ENCODE assay signal across 11 mouse cellular contexts in genomic region chr10:120914948-120915631, GRCm38 (mm10). TPM values are rescaled to one million over a fixed set of nuclear protein-coding genes. Genes with fewer than 3 reads are reported as not detected.
DNase-seq lines count a peak whose midpoint lies in the region; ATAC-seq lines count a peak whose summit lies in the region.
"Had no signal": no experiment of that assay in that cellular context is flagged by ENCODE, and none has a peak within 500 bp of the region (broad histone marks: within the 10 kb centered on the region; RNA-seq: fewer than 3 reads in every experiment).

No protein-coding gene starts in this region.

- no peaks in the 10 kb centered on the region for H3K27me3 ChIP-seq in kidney, embryonic 16.5 days (ENCODE audit: insufficient read depth, low read length)
- no peaks in the 10 kb centered on the region for H3K27me3 ChIP-seq in limb, embryonic 10.5 days (ENCODE audit: low read depth, poor library complexity, severe bottlenecking)
- H3K27me3 ChIP-seq in midbrain, embryonic 10.5 days (ENCODE audit: low read depth, poor library complexity, severe bottlenecking), result no peaks in the 10 kb centered on the region

- H3K9ac ChIP-seq in kidney, embryonic 16.5 days (replicated peaks; ENCODE audit: low read length), result no peak overlapping the region

- H3K4me2 ChIP-seq in kidney, embryonic 16.5 days (replicated peaks; ENCODE audit: low read depth, low read length), result no peak overlapping the region

- peaks cover 13% of the 10 kb centered on the region; the same call in 1 of the 2 replicates for H3K4me1 ChIP-seq in kidney, embryonic 16.5 days (ENCODE audit: insufficient read depth, low read length)
- H3K4me1 ChIP-seq in limb, embryonic 10.5 days, result peaks cover 8% of the 10 kb centered on the region; the same call in 1 of the 2 replicates
- H3K4me1 ChIP-seq in midbrain, embryonic 10.5 days, result no peaks in the 10 kb centered on the region

- H3K27ac ChIP-seq in kidney, embryonic 16.5 days (ENCODE audit: low read length), result 0 out of 2 replicates have a peak overlapping the region, but pooled peaks have one; percentile 30
- no peak overlapping the region for H3K27ac ChIP-seq in limb, embryonic 10.5 days
- no peak overlapping the region for H3K27ac ChIP-seq in midbrain, embryonic 10.5 days (replicated peaks)

- 49% methylated on average over 15 of the region's 15 CpGs for WGBS in kidney, embryonic 16.5 days
- 84% methylated on average over 15 of the region's 15 CpGs for WGBS in limb, embryonic 10.5 days
- 88% methylated on average over 15 of the region's 15 CpGs for WGBS in midbrain, embryonic 10.5 days

- no peak overlapping the region for H3K4me3 ChIP-seq in kidney, embryonic 16.5 days (ENCODE audit: low read length)
- H3K4me3 ChIP-seq in limb, embryonic 10.5 days, result no peak overlapping the region
- H3K4me3 ChIP-seq in midbrain, embryonic 10.5 days, result no peak overlapping the region

- H3K36me3 ChIP-seq in kidney, embryonic 16.5 days (ENCODE audit: insufficient read depth, low read length), result 0 out of 2 replicates have a peak, but pooled peaks cover 5% of the 10 kb centered on the region
- no peaks in the 10 kb centered on the region for H3K36me3 ChIP-seq in limb, embryonic 10.5 days
- peaks cover 4% of the 10 kb centered on the region; the same call in 1 of the 2 replicates for H3K36me3 ChIP-seq in midbrain, embryonic 10.5 days

- no peak; the same call in 1 of the 2 replicates for ATAC-seq in kidney, embryonic 16.5 days (ENCODE audit: low FRiP score, low TSS enrichment)
- ATAC-seq in erythroblast, adult 5-6 weeks (replicated peaks; ENCODE audit: low FRiP score, poor library complexity, severe bottlenecking), result no peak

- H3K9me3 ChIP-seq in kidney, embryonic 16.5 days (ENCODE audit: low read length), result no peaks in the 10 kb centered on the region
- H3K9me3 ChIP-seq in limb, embryonic 10.5 days (replicated peaks), result no peaks in the 10 kb centered on the region
- H3K9me3 ChIP-seq in midbrain, embryonic 10.5 days (replicated peaks), result no peaks in the 10 kb centered on the region

- no peak for DNase-seq in kidney, postnatal 10 days
- peak; percentile 98 for DNase-seq in gonadal fat pad, adult 2 months (ENCODE audit: low read depth)
- peak; percentile 23 for DNase-seq in limb, embryonic 10.5 days (ENCODE audit: low spot score)
- DNase-seq in retina, embryonic 14.5 days (ENCODE audit: low spot score), result peak; percentile 48
- DNase-seq in embryo, embryonic 11 days, result no peak
- no peak for DNase-seq in midbrain, embryonic 10.5 days (ENCODE audit: low spot score)
- DNase-seq: cerebellum, adult 8-10 months; left cerebral cortex, postnatal 4 days; midbrain, embryonic 14.5 days had no signal

RNA-seq across cellular contexts. Expression of gene Msrb3, which starts 16.2 kb away (rescaled TPM):
- 8.7 and 11.6 TPM in 2 replicates for polyA plus RNA-seq in kidney, embryonic 16.5 days (2015; fragmentation: Nextera tagmentation; extraction: Ambion mirVana)
- polyA plus RNA-seq in gonadal fat pad, adult 2 months (2012; rRNA removed), result 42.6 and 44.8 TPM in 2 replicates
- polyA plus RNA-seq in limb, embryonic 10.5 days (2016; fragmentation: Nextera tagmentation; extraction: Ambion mirVana), result 5.4 and 7.2 TPM in 2 replicates
- 3.2 TPM in 2 replicates for polyA plus RNA-seq in midbrain, embryonic 10.5 days (2016; fragmentation: Nextera tagmentation; extraction: Ambion mirVana)
- not detected in 2 replicates for total RNA-seq in erythroblast, adult 5-6 weeks (2015; ENCODE audit: low replicate concordance)
- 0.09 and 1.3 TPM in 2 replicates for total RNA-seq in erythroblast, adult 5-6 weeks (2017; ENCODE audit: low replicate concordance)

Comparison
In these comparisons a context has a peak if more than half of its experiments do, and no peak if none do; other contexts are left out.
1. DNase-seq: peak in gonadal fat pad, adult 2 months (single experiment), limb, embryonic 10.5 days (single experiment) and retina, embryonic 14.5 days (single experiment); none in kidney, postnatal 10 days (single experiment), embryo, embryonic 11 days (single experiment) and midbrain, embryonic 10.5 days (single experiment).